Mouse (Mus musculus) cerebellum, postnatal 36 days (tissue): ENCODE measurements at regions not wholly inside any gene's neighbourhood (a gene's known extent, or its start where the extent isn't known, plus 50 kb on each side); places are given as distances from the start of the nearest gene placed in this dataset.

Experiments used
- DNase-seq, 2 experiments: peaks; one replicate each; pipeline ENCODE4 v3.0.0; 2021 to 2022; ENCODE audit warnings: mixed read lengths in 2 of 2

DNA sequence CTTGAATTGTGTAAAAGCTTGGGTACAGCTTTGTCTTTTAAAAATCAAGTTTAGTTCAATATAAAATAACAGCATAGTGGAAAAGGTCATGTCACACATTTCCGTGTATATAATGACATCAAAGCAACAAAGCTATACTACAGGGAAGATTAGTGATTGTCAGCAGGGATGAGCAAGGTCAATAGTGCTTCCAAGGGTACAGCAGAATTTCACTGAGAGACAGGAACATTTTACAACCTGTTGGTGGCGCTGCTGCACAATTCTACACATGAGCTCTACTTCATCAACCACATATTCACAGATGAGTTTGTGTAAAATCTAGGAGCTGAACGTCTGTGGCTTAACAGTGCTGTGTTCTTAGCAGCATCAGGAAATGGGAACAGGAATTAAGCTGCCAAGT is 74.3 kb upstream of the A2m start:
- DNase-seq = peak; percentile 26 to 27

DNA sequence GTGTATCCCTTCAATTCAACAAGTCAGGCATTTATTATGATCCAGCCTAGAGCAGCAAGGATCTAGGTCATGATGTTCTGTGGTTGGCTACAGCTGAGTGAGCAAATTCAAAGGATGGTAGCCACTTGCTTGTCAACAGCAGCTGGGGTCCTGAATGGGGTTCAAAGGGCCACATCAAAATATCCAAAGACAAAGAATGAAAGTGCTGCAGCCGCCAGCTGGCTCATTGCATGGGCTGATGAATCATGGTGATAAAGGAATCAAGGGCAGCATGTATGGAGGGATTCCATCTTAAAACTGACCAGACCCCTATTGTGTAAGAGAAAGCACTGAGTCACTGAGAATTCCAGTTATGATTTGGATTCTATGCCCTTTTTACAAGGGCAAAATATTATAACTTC is 74.8 kb upstream of the A2m start:
- DNase-seq = no peak

DNA sequence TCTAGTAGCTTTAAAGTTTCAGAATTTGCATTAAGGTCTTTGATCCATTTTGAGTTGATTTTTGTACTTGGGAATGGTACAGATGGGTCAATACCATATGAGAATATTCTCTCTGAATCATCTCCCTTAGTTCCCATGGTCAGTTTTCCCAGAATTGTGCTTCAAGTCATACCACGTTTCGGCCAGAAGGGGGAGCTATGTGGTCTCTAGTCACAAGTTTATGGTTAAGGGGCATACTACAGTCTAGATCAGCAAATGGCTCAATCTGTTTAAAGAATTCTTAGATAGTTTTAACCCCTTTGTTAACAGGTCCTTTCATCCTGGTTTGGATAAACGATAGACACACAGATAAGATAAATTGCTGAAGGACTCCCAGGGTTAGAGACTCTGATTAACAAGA is 78.7 kb upstream of the A2m start:
- peak; percentile 6 for DNase-seq

DNA sequence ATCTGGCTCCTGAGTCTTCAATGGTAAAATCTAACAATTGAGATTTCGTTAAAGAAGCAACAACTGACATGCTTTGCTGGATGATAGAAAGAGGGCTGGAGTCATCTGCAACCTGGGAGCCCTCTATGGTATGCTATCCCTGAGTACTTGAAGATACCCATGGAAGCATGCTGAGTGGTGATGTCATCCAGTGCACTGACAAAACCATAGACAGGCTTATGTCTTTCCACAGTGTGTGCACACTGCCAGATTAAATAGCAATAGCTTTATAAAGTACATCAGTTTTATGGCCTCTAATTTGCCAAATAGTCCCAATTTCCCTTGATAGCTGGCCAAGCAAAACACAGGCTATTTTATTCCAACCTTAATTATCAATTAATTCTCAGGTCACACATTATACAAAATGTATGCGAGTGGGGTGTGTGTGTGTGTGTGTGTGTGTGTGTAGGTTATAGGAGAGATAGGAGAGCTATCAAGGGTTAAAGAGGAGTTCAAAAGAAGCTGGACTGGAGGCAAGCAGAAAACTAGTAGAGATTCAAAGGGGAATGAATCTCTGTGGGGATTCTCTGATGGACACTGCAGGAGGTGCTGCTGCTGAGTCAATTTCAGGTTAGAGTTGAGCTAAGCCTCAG is 80.1 kb upstream of the Iqsec3 start:
- no peak for DNase-seq

DNA sequence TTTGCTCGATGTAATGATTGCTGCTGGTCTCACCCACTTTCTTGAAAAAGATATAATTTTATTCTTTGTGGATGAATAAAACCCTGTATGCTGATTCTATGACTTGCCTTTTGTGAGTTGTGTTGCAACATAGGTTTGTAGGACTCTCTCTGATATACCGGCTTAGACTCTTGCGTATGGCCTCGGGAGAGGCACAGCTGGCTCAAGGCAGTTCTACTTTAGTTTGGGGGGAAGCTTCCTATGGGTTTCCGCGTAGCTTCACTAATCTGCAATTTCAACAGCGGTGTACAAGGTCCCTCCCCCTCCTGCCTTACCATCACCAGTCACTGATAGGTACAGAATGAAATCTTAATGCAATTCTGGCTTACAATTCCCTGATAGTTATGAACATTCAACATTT is 60.0 kb upstream of the Iqsec3 start:
- no peak for DNase-seq

DNA sequence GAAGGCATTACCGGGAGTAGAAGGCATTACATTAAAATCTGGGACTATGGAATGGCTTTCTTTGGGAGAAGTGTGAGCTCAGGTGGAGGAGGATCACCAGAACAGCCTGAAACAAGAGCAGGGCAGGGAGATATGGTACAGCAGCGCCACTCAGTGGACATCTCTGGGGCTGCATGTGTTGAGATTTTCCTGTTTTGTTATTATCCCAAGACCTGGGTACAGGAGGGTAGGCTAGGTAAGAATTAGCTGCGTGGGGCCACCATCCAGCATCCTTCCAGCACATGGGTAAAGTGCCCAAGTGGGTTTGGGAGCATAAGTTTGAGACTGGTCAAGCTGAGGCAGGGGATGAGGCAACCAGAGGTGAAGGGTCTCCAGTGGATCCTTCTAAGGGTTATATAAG is 59.4 kb upstream of the Iqsec3 start:
- DNase-seq = peak; percentile 57 to 72

DNA sequence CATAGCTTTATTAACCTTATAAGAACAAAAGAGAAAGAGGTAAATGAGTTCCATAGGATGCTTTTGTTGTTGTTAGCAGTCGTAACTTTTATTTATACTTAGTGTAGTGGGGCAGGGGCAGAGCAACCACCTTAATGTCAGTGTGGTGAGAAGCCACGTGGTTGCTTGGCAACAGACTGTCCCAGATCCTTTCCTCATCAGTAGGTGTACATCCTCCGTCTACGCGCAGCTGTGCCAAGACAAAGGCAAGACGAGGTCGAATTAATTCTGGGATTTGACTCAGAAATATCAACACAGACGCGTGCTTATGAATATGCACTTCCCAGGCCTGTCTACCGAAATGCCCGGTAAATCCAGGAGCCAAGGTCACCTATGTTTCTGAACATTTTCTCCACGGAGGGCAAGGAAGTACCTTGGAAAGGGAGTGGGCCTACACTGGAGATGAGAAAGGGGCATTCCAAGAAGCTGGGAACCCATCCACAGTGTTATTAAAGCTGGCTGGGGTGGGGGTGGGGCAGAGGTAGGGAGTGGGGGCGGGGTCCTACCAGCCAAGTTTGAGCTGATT is 58.4 kb upstream of the Iqsec3 start:
- no peak for DNase-seq

DNA sequence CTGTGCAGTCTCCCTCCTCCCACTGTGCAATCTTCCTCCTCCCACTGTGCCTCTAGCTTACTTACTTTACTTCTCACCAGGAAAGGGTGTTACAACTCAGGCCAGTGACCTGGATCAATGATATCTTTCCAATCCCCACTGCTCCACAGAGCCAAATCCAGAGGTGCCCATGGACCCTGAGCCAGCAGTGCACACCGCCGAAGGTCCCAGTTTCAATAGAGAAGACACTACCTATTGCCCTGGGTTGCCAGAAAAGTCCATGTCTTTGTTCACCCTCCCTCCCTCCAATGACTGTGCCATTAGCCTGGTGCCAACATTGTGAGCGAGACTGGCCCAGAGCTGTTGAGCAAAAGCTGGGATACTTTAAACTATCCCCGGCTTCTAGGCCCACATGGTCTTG is 53.8 kb upstream of the Iqsec3 start:
- no peak for DNase-seq

DNA sequence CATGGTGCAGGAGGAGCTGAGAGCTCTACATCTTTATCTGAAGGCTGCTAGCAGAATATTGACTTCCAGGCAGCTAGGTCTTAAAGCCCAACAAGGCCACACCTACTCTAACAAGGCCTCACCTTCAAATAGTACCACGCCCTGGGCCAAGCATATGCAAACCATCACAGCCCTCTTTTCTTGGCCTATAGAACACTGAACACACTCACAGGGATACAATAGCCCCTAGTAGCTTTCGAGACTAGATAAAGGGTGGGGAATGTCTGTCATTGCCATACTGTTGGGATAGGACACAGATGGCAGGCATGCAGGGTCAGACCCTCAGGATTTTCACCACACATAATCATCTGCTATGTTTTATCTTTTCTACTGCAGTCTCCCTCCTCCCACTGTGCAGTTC is 52.6 kb upstream of the Iqsec3 start:
- no peak for DNase-seq

DNA sequence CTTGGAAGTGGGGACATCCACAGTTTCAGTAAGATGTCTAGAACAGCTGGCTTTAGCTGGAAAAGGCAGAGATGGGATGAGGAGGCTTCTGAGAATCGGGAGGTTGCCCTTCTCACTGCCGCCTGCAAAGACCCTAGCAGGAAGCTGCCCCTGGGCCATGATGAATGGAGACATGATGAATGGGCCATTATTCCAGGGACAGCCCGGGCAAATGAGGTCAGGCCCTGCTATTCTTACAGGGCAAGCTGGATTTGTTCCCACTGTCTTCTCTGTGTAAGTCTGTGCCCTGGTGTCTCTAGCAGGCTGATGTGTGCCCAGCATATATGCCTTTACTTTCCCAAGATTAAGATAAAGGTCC is 51.1 kb upstream of the Iqsec3 start:
- no peak for DNase-seq

DNA sequence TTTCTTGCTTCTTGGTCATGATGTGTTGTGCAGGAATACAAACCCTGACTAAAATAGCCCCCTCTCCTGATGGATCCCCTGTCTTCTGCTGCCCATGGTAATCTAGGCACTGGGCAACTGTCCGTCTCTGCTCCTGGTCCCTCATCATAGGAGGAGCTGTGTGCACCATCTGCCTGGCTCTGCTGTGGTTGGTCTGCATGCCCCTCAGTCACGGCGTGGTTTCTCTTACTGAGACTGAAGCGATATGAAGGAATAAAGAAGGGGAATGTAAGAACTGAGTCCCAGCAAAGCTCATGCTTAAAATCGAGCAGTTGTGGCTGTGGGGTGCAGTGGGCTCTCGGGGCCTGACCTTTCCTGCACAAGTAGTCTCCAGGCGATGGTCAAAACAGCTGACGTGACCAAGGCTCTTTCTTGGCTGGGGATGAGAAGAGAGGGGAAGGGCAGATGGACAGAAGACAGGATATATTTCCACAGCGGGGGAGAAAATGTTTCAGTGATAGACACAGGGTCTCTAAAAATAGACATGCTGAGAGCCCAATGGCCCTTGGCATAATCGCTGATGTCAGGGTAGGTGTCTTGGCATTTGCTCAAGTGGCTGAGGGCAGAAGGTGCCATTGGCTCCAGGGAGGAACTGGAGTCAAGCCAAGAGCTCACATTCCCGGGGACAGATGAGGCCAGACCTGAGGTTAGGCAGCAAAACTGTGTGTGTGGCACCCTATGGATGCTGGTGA is 50.6 kb upstream of the Iqsec3 start:
- DNase-seq = peak in 1 of 2 experiments; percentile 7
